Mouse (Mus musculus): ENCODE data around the gene Zkscan17.

GRCm38 (mm10) chr11:59512733-59513132, 13.8 kb downstream of the Zkscan17 start:
- TF ChIP-seq CTCF (IDR thresholded peaks at IDR 0.05; ENCODE audit: low read depth) (no peak), EP300 (IDR thresholded peaks at IDR 0.05; ENCODE audit: low read depth) (no peak)
